ENCODE assay signal across 8 mouse cellular contexts in the genomic region with DNA sequence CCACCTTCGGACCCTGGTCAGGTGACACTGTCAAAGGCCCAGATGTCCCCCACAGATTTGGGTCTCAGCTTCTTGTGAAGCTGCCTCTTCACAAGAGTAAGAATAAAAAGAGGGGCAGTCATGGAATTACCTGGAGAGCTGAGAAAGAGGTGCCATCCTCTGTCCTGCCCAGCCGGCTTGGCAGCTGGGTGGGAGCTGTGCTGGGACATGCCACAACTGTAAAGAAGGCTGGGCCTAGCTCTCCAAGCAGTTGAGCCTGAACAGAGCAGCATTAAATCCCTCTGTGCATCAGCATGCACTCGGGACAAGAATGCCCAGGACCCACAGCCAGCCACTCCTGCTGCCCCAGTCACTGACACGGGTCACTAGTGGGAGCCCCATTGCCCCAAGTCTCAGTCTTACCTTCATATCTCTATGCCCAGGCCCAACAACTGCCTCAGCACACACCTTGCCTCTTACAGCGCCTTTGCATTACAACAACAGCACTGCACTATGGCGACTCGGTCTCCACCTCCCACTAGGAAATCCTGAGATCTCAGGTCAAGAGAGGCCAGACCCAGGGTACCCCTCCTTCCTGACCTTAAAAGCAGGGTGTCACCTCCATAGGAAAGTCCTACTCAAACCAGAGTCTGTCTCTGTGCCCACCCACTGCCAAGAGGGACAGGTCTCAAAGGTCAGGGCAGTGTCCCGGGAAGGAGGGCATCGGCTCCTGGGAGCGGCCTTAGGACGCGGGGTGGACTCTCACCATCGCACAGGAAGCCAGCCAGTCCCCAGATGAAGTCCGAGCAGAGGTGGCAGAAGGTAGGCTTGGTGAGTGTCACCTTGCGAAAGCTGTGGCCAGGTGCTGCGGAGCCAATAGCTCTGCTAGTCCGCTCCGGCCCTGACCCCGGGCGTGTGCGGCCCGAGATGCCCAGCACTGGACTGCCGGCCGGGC. TPM values are rescaled to one million over a fixed set of nuclear protein-coding genes. Genes with fewer than 3 reads are reported as not detected.
DNase-seq lines count a peak whose midpoint lies in the region; ATAC-seq and TF ChIP-seq lines count a peak whose summit lies in the region.

A gene (plus strand): TSS at position 634 of the 934 bp plus-strand sequence.

- peak within 1 kb of the TSS; percentile 92 for H3K9ac ChIP-seq in MEL (ENCODE audit: control insufficient read depth, low read depth, low read length, poor library complexity, severe bottlenecking)
- peak within 1 kb of the TSS; percentile 99 for H3K9ac ChIP-seq in hindbrain, embryonic 13.5 days
- peak within 1 kb of the TSS; percentile 81 for H3K9ac ChIP-seq in liver, embryonic 15.5 days
- peak within 1 kb of the TSS; percentile 92 for H3K9ac ChIP-seq in stomach, postnatal 0 days (ENCODE audit: low read length)

- peak within 1 kb of the TSS; percentile 93 for H3K4me2 ChIP-seq in hindbrain, embryonic 13.5 days
- peak within 1 kb of the TSS; percentile 85 for H3K4me2 ChIP-seq in liver, embryonic 15.5 days
- H3K4me2 ChIP-seq in stomach, postnatal 0 days (replicated peaks; ENCODE audit: low read depth): peak within 1 kb of the TSS; percentile 93

- no peak for TF ChIP-seq RAD21 in MEL (IDR thresholded peaks at IDR 0.05; ENCODE audit: low read depth, low read length)

- TF ChIP-seq EP300 in MEL (IDR thresholded peaks at IDR 0.05; ENCODE audit: low read depth in 1 of 2, low read length in 2 of 2): no peak
- TF ChIP-seq EP300 in stomach, postnatal 0 days (optimal IDR thresholded peaks at IDR 0.05): no peak

- DNase-seq in layer of hippocampus, adult 2 months (ENCODE audit: low spot score in 2 of 2): no peak
- DNase-seq in layer of hippocampus, adult 9-11 months: no peak
- DNase-seq in MEL (ENCODE audit: low read depth, low spot score): peak; percentile 49
- DNase-seq in stomach, postnatal 0 days (ENCODE audit: low spot score): no peak
- DNase-seq in Muller cell, postnatal 12 days (ENCODE audit: inconsistent ontology term): no peak

- H3K36me3 ChIP-seq in MEL (ENCODE audit: control insufficient read depth in 1 of 2, insufficient read depth in 2 of 2, low read length in 2 of 2): peaks cover 0 to 2% of the 10 kb centered on the region in 2 experiments; a peak in 2 of 4 replicates
- peaks cover 32% of the 10 kb centered on the region for H3K36me3 ChIP-seq in erythroblast, embryonic 14.5 days (ENCODE audit: control insufficient read depth)
- peaks cover 32% of the 10 kb centered on the region for H3K36me3 ChIP-seq in hindbrain, embryonic 13.5 days
- H3K36me3 ChIP-seq in liver, embryonic 15.5 days (replicated peaks): peaks cover 21% of the 10 kb centered on the region
- H3K36me3 ChIP-seq in stomach, postnatal 0 days (ENCODE audit: control insufficient read depth, insufficient read depth, low read length): 0 out of 2 replicates have a peak, but pooled peaks cover 5% of the 10 kb centered on the region

- H3K4me1 ChIP-seq in MEL (ENCODE audit: control insufficient read depth in 1 of 2, insufficient read depth in 2 of 2, low read length in 2 of 2): peaks cover 4 to 14% of the 10 kb centered on the region in 2 experiments
- H3K4me1 ChIP-seq in erythroblast, embryonic 14.5 days (ENCODE audit: control insufficient read depth): peaks cover 36% of the 10 kb centered on the region
- peaks cover 24% of the 10 kb centered on the region for H3K4me1 ChIP-seq in hindbrain, embryonic 13.5 days (replicated peaks)
- H3K4me1 ChIP-seq in liver, embryonic 15.5 days (replicated peaks): peaks cover 28% of the 10 kb centered on the region
- H3K4me1 ChIP-seq in stomach, postnatal 0 days (replicated peaks; ENCODE audit: control insufficient read depth, insufficient read depth): peaks cover 5% of the 10 kb centered on the region

- H3K79me2 ChIP-seq in MEL (ENCODE audit: control insufficient read depth, insufficient read depth, low read length, poor library complexity): peaks cover 13% of the 10 kb centered on the region

- no peaks in the 10 kb centered on the region for H3K9me3 ChIP-seq in MEL (replicated peaks; ENCODE audit: insufficient read depth, low read length)
- H3K9me3 ChIP-seq in erythroblast, embryonic 14.5 days (ENCODE audit: control insufficient read depth, low read length): no peaks in the 10 kb centered on the region
- no peaks in the 10 kb centered on the region for H3K9me3 ChIP-seq in hindbrain, embryonic 13.5 days
- H3K9me3 ChIP-seq in liver, embryonic 15.5 days (replicated peaks): no peaks in the 10 kb centered on the region
- no peaks in the 10 kb centered on the region for H3K9me3 ChIP-seq in stomach, postnatal 0 days (ENCODE audit: control insufficient read depth, low read length)

- H3K4me3 ChIP-seq in layer of hippocampus, adult 2 months: peak within 1 kb of the TSS; percentile 98
- H3K4me3 ChIP-seq in MEL (ENCODE audit: control insufficient read depth in 1 of 2, insufficient read depth in 1 of 2, low read depth in 2 of 2, low read length in 2 of 2): peak within 1 kb of the TSS; percentile 92 to 95
- peak within 1 kb of the TSS; percentile 84 for H3K4me3 ChIP-seq in erythroblast, embryonic 14.5 days (replicated peaks)
- H3K4me3 ChIP-seq in hindbrain, embryonic 13.5 days: peak within 1 kb of the TSS; percentile 92
- peak within 1 kb of the TSS; percentile 69 for H3K4me3 ChIP-seq in liver, embryonic 15.5 days (replicated peaks)
- peak within 1 kb of the TSS; percentile 92 for H3K4me3 ChIP-seq in stomach, postnatal 0 days (ENCODE audit: low read depth, low read length)

- TF ChIP-seq CTCF in layer of hippocampus, adult 2 months (conservative IDR thresholded peaks at IDR 0.05): no peak
- no peak for TF ChIP-seq CTCF in MEL (IDR thresholded peaks at IDR 0.05 in 2 of 3, conservative IDR thresholded peaks at IDR 0.05 in 1 of 3; ENCODE audit: control insufficient read depth in 1 of 3, insufficient read depth in 1 of 3, low read depth in 2 of 3, low read length in 3 of 3, poor library complexity in 1 of 3, severe bottlenecking in 1 of 3)
- no peak for TF ChIP-seq CTCF in stomach, postnatal 0 days (IDR thresholded peaks at IDR 0.05; ENCODE audit: low read depth)

- H3K27me3 ChIP-seq in MEL (ENCODE audit: control insufficient read depth in 1 of 2, insufficient read depth in 2 of 2, low read length in 2 of 2): no peaks in the 10 kb centered on the region
- no peaks in the 10 kb centered on the region for H3K27me3 ChIP-seq in erythroblast, embryonic 14.5 days (ENCODE audit: control insufficient read depth)
- H3K27me3 ChIP-seq in hindbrain, embryonic 13.5 days: peaks cover 10% of the 10 kb centered on the region; the same call in 1 of the 2 replicates
- peaks cover 12% of the 10 kb centered on the region for H3K27me3 ChIP-seq in liver, embryonic 15.5 days
- no peaks in the 10 kb centered on the region for H3K27me3 ChIP-seq in stomach, postnatal 0 days (ENCODE audit: control insufficient read depth, insufficient read depth, low read length)

- peak within 1 kb of the TSS; percentile 93 for H3K27ac ChIP-seq in layer of hippocampus, adult 2 months
- no peak within 1 kb of the TSS for H3K27ac ChIP-seq in MEL (ENCODE audit: control insufficient read depth, low read depth, low read length)
- H3K27ac ChIP-seq in hindbrain, embryonic 13.5 days: peak within 1 kb of the TSS; percentile 55; the same call in 1 of the 2 replicates
- peak within 1 kb of the TSS; percentile 70 for H3K27ac ChIP-seq in liver, embryonic 15.5 days (replicated peaks)
- H3K27ac ChIP-seq in stomach, postnatal 0 days (replicated peaks): peak within 1 kb of the TSS; percentile 61

- ATAC-seq in hindbrain, embryonic 13.5 days (ENCODE audit: low FRiP score): peak; percentile 65
- peak; percentile 55 for ATAC-seq in liver, embryonic 15.5 days (ENCODE audit: insufficient read depth)
- ATAC-seq in stomach, postnatal 0 days (ENCODE audit: low FRiP score, low TSS enrichment): peak; percentile 61

- WGBS in hindbrain, embryonic 13.5 days: 12% methylated on average over 21 of the region's 24 CpGs
- 10% methylated on average over 24 of the region's 24 CpGs for WGBS in liver, embryonic 15.5 days (ENCODE audit: insufficient replicate concordance)
- WGBS in stomach, postnatal 0 days: 8% methylated on average over 24 of the region's 24 CpGs

- TF ChIP-seq POLR2A in MEL (IDR thresholded peaks at IDR 0.05; ENCODE audit: control insufficient read depth in 1 of 2, insufficient read depth in 1 of 2, low read depth in 1 of 2, low read length in 2 of 2, poor library complexity in 1 of 2): no peak

TF ChIP-seq in MEL, 35 proteins besides CTCF, POLR2A, EP300 and RAD21:
- TF ChIP-seq MAX (IDR thresholded peaks at IDR 0.05; ENCODE audit: low read length): 0 out of 2 replicates have a peak, but pooled peaks have one; percentile 28
- TF ChIP-seq MXI1 (IDR thresholded peaks at IDR 0.05; ENCODE audit: low read depth, low read length): no peak
- TF ChIP-seq TBP (IDR thresholded peaks at IDR 0.05; ENCODE audit: low read depth, low read length): no peak
- TF ChIP-seq SIN3A (IDR thresholded peaks at IDR 0.05; ENCODE audit: low read length): peak; percentile 65; the same call in 1 of the 2 replicates

RNA-seq across cellular contexts. Expression of the gene that starts here (rescaled TPM):
- 10 to 100 TPM; 16.8 to 17.1 TPM for total RNA-seq in layer of hippocampus, adult 2 months (2021)
- total RNA-seq in MEL (2012; rRNA removed): 1.5 and 1.9 TPM in 2 replicates
- 1 to 10 TPM in 1 of 2 experiments, not detected in 1; 9.5 TPM for polyA plus RNA-seq in MEL (2012; ENCODE audit: insufficient read depth in 1 of 2, insufficient read length in 2 of 2, low read depth in 1 of 2, low replicate concordance in 2 of 2, missing spikeins in 1 of 2)
- 0.06 and 0.07 TPM in 2 replicates for polyA plus RNA-seq in erythroblast, embryonic 14.5 days (2012)
- 9.8 and 12.3 TPM in 2 replicates for polyA plus RNA-seq in hindbrain, embryonic 13.5 days (2015; fragmentation: Nextera tagmentation; extraction: Ambion mirVana)
- 4.2 and 5.8 TPM in 2 replicates for polyA plus RNA-seq in liver, embryonic 15.5 days (2015; fragmentation: Nextera tagmentation; extraction: Ambion mirVana)
- polyA plus RNA-seq in stomach, postnatal 0 days (2015; fragmentation: Nextera tagmentation; extraction: Ambion mirVana): 5.3 and 5.9 TPM in 2 replicates
